8 mouse cellular contexts compared by ENCODE assay signal in the genomic region with DNA sequence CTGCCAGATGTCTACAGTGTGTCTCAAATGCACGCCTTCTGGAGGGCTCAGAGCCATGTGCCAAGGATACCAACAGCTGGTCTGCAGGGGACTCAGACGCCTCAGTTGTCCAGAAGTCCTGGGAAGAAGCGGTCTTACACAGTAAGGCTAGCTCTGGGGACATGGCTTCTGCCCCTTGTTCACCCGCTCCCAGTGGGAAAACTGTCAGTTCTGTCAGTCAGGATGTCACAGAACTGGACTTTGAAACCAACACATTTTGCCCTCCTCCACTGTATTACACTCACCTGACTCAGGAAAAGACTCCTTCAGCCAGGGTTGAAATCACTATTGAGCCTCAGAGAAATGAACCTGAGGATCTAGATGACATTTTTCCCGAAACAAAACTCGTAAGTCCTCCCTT. TPM values are rescaled to one million over a fixed set of nuclear protein-coding genes. Genes with fewer than 3 reads are reported as not detected.
DNase-seq lines count a peak whose midpoint lies in the region; ATAC-seq lines count a peak whose summit lies in the region.

No protein-coding gene starts in this region.

- H3K4me1 ChIP-seq in lung, embryonic 15.5 days: peaks cover 25% of the 10 kb centered on the region
- peaks cover 14% of the 10 kb centered on the region; the same call in 1 of the 2 replicates for H3K4me1 ChIP-seq in forebrain, embryonic 13.5 days
- H3K4me1 ChIP-seq in neural tube, embryonic 14.5 days (ENCODE audit: control insufficient read depth, insufficient read depth, low read length): peaks cover 4% of the 10 kb centered on the region

- H3K27me3 ChIP-seq in lung, embryonic 15.5 days: no peaks in the 10 kb centered on the region
- H3K27me3 ChIP-seq in forebrain, embryonic 13.5 days: 0 out of 2 replicates have a peak, but pooled peaks cover 6% of the 10 kb centered on the region
- H3K27me3 ChIP-seq in neural tube, embryonic 14.5 days (ENCODE audit: control insufficient read depth, insufficient read depth, low read length): no peaks in the 10 kb centered on the region

- peak overlapping the region; percentile 91 for H3K4me2 ChIP-seq in lung, embryonic 15.5 days
- peak overlapping the region; percentile 71 for H3K4me2 ChIP-seq in forebrain, embryonic 13.5 days
- H3K4me2 ChIP-seq in neural tube, embryonic 14.5 days (ENCODE audit: low read depth, low read length): peak overlapping the region; percentile 96

- no peak overlapping the region for H3K27ac ChIP-seq in lung, embryonic 15.5 days
- no peak overlapping the region for H3K27ac ChIP-seq in forebrain, embryonic 13.5 days
- H3K27ac ChIP-seq in neural tube, embryonic 14.5 days (ENCODE audit: low read depth, low read length): no peak overlapping the region

- no peak for DNase-seq in lung, adult 18-20 months
- DNase-seq in kidney, postnatal 25 days: peak; percentile 35 to 56
- no peak for DNase-seq in gastrocnemius, postnatal 10 days
- no peak for DNase-seq in layer of hippocampus, postnatal 36 days

- ATAC-seq in lung, embryonic 15.5 days (ENCODE audit: borderline replicate concordance, extremely low read depth, low FRiP score, low TSS enrichment): peak; percentile 4; the same call in 1 of the 2 replicates
- ATAC-seq in forebrain, embryonic 13.5 days: peak; percentile 23
- no peak; the same call in 1 of the 2 replicates for ATAC-seq in neural tube, embryonic 14.5 days (ENCODE audit: low read depth)
- ATAC-seq in CD4-positive, CD25-positive, alpha-beta regulatory T cell, adult 4 months: no peak

- H3K9me3 ChIP-seq in lung, embryonic 15.5 days: peaks cover 21% of the 10 kb centered on the region
- H3K9me3 ChIP-seq in forebrain, embryonic 13.5 days (replicated peaks): peaks cover 22% of the 10 kb centered on the region
- H3K9me3 ChIP-seq in neural tube, embryonic 14.5 days (ENCODE audit: control insufficient read depth, low read length): peaks cover 6% of the 10 kb centered on the region; the same call in 1 of the 2 replicates

- peaks cover 15% of the 10 kb centered on the region for H3K36me3 ChIP-seq in lung, embryonic 15.5 days
- H3K36me3 ChIP-seq in forebrain, embryonic 13.5 days (ENCODE audit: poor library complexity, severe bottlenecking): peaks cover 18% of the 10 kb centered on the region
- H3K36me3 ChIP-seq in neural tube, embryonic 14.5 days (ENCODE audit: control insufficient read depth, insufficient read depth, low read length): no peaks in the 10 kb centered on the region

- H3K4me3 ChIP-seq in lung, embryonic 15.5 days: peak overlapping the region; percentile 52
- H3K4me3 ChIP-seq in forebrain, embryonic 13.5 days: peak overlapping the region; percentile 57
- peak overlapping the region; percentile 57 for H3K4me3 ChIP-seq in neural tube, embryonic 14.5 days (ENCODE audit: low read depth, low read length)

- WGBS in lung, embryonic 15.5 days: 92% methylated on average over 6 of the region's 6 CpGs
- WGBS in forebrain, embryonic 13.5 days: 89% methylated on average over 6 of the region's 6 CpGs
- WGBS in neural tube, embryonic 14.5 days: 95% methylated on average over 6 of the region's 6 CpGs

- peak overlapping the region; percentile 55; the same call in 1 of the 2 replicates for H3K9ac ChIP-seq in lung, embryonic 15.5 days
- H3K9ac ChIP-seq in forebrain, embryonic 13.5 days: no peak overlapping the region
- H3K9ac ChIP-seq in neural tube, embryonic 14.5 days (replicated peaks; ENCODE audit: low read depth, low read length): no peak overlapping the region; the same call in 1 of the 2 replicates

RNA-seq across cellular contexts. Expression of gene Map10, which starts 0.8 kb away (rescaled TPM):
- polyA plus RNA-seq in lung, embryonic 15.5 days (2015; fragmentation: Nextera tagmentation; extraction: Ambion mirVana): 6.7 and 6.8 TPM in 2 replicates
- polyA plus RNA-seq in forebrain, embryonic 13.5 days (2015; fragmentation: Nextera tagmentation; extraction: Ambion mirVana): 8.4 and 8.8 TPM in 2 replicates
- 8.1 and 9.5 TPM in 2 replicates for polyA plus RNA-seq in neural tube, embryonic 14.5 days (2014; fragmentation: Nextera tagmentation; extraction: Ambion mirVana)
- total RNA-seq in gastrocnemius, postnatal 10 days (2021): 1 to 10 TPM; 3.6 to 4.1 TPM
- under 1 TPM in 1 of 2 experiments, not detected in 1; 0.24 TPM for polyA plus RNA-seq in CD4-positive, CD25-positive, alpha-beta regulatory T cell, adult 4 months (2017; shearing (Covaris generic))
- total RNA-seq in layer of hippocampus, postnatal 36 days (2021): 1 to 10 TPM; 6.0 to 6.8 TPM

RNA-seq across cellular contexts. Expression of gene Ntpcr, which starts 59.3 kb away (rescaled TPM):
- polyA plus RNA-seq in lung, embryonic 15.5 days (2015; fragmentation: Nextera tagmentation; extraction: Ambion mirVana): 30.6 and 32.7 TPM in 2 replicates
- polyA plus RNA-seq in forebrain, embryonic 13.5 days (2015; fragmentation: Nextera tagmentation; extraction: Ambion mirVana): 19.6 and 23.4 TPM in 2 replicates
- polyA plus RNA-seq in neural tube, embryonic 14.5 days (2014; fragmentation: Nextera tagmentation; extraction: Ambion mirVana): 36.9 and 39.8 TPM in 2 replicates
- 10 to 100 TPM; 16.5 to 18.6 TPM for total RNA-seq in gastrocnemius, postnatal 10 days (2021)
- 10 to 100 TPM; 25.9 to 33.5 TPM for polyA plus RNA-seq in CD4-positive, CD25-positive, alpha-beta regulatory T cell, adult 4 months (2017; shearing (Covaris generic))
- 10 to 100 TPM; 20.8 TPM for total RNA-seq in layer of hippocampus, postnatal 36 days (2021)

Comparison
In these comparisons a context has a peak if more than half of its experiments do, and no peak if none do; other contexts are left out.
1. ATAC-seq: peak in lung, embryonic 15.5 days (single experiment) and forebrain, embryonic 13.5 days (single experiment); none in neural tube, embryonic 14.5 days (single experiment) and CD4-positive, CD25-positive, alpha-beta regulatory T cell, adult 4 months (single experiment).
2. DNase-seq: peak in kidney, postnatal 25 days (2 of 2); none in lung, adult 18-20 months (0 of 2), gastrocnemius, postnatal 10 days (single experiment) and layer of hippocampus, postnatal 36 days (0 of 2).
3. Peak in every context shown above with its lines, with median percentiles within 50 percentile points of each other: H3K4me2 ChIP-seq and H3K4me3 ChIP-seq.